ENCODE assay signal across 8 mouse cellular contexts in genomic region chr5:35361570-35362284, GRCm38 (mm10). TPM values are rescaled to one million over a fixed set of nuclear protein-coding genes. Genes with fewer than 3 reads are reported as not detected.
DNase-seq lines count a peak whose midpoint lies in the region; ATAC-seq and TF ChIP-seq lines count a peak whose summit lies in the region.

No protein-coding gene starts in this region.

- no peak overlapping the region for H3K4me2 ChIP-seq in hindbrain, postnatal 0 days (ENCODE audit: low read depth, low read length)

- H3K4me1 ChIP-seq in hindbrain, postnatal 0 days (ENCODE audit: insufficient read depth, low read length) = no peaks in the 10 kb centered on the region

- peak; percentile 62 for DNase-seq in T-cell, adult 2 months (ENCODE audit: low spot score)
- peak; percentile 95 to 98 for DNase-seq in cerebellum, postnatal 25 days
- DNase-seq in frontal cortex, postnatal 36 days (ENCODE audit: low spot score in 2 of 2) = peak; percentile 96 to 98
- peak; percentile 97 for DNase-seq in hindbrain, postnatal 0 days (ENCODE audit: low spot score)
- DNase-seq in left cerebral cortex, adult 11 months (ENCODE audit: low spot score) = peak; percentile 93
- peak; percentile 98 to 99 for DNase-seq in right cerebral cortex, adult 2 months (ENCODE audit: low spot score in 2 of 2)
- DNase-seq in urinary bladder, adult 2 months (ENCODE audit: low spot score) = peak; percentile 81

- no peaks in the 10 kb centered on the region for H3K36me3 ChIP-seq in hindbrain, postnatal 0 days (ENCODE audit: insufficient read depth, low read length)

- H3K9me3 ChIP-seq in hindbrain, postnatal 0 days (ENCODE audit: low read length) = no peaks in the 10 kb centered on the region

- no peak overlapping the region for H3K9ac ChIP-seq in hindbrain, postnatal 0 days (replicated peaks; ENCODE audit: low read length)

- WGBS in hindbrain, postnatal 0 days = 46% methylated on average over 8 of the region's 8 CpGs

- peak; percentile 75 for ATAC-seq in hindbrain, postnatal 0 days
- ATAC-seq in megakaryocyte, adult 5-6 weeks (ENCODE audit: poor library complexity, severe bottlenecking) = peak; percentile 81

- no peak overlapping the region for H3K4me3 ChIP-seq in hindbrain, postnatal 0 days (ENCODE audit: low read length)

- H3K27ac ChIP-seq in hindbrain, postnatal 0 days = no peak overlapping the region

- TF ChIP-seq CTCF in hindbrain, postnatal 0 days (IDR thresholded peaks at IDR 0.05; ENCODE audit: low read depth) = peak; percentile 100

- H3K27me3 ChIP-seq in hindbrain, postnatal 0 days (ENCODE audit: insufficient read depth, low read length) = no peaks in the 10 kb centered on the region

RNA-seq across cellular contexts. Expression of gene Hmx1, which starts 27.2 kb away (rescaled TPM):
- total RNA-seq in hindbrain, postnatal 0 days (2014; rRNA removed) = not detected in 2 replicates
- polyA plus RNA-seq in hindbrain, postnatal 0 days (2015; fragmentation: Nextera tagmentation; extraction: Ambion mirVana) = not detected in 2 replicates
- total RNA-seq in megakaryocyte, adult 5-6 weeks (2015) = not detected in 2 replicates
- total RNA-seq in megakaryocyte, adult 5-6 weeks (2017) = not detected in 2 replicates
- polyA plus RNA-seq in urinary bladder, adult 2 months (2012; rRNA removed) = 0.04 TPM in 1 of 2 replicates, not detected in the other
